Mouse (Mus musculus) hindbrain, embryonic 15.5 days (tissue): ENCODE measurements around the gene Nfic. TPM values are rescaled to one million over a fixed set of nuclear protein-coding genes. Genes with fewer than 3 reads are reported as not detected.

Experiments
- ATAC-seq: fragments of 200-750 bp; cut with Nextera tagmentation; 2 replicates; pipeline ENCODE4 v1.8.0; 2017; ENCODE audit warnings: low read depth, moderate number of reproducible peaks, moderate TSS enrichment; ENCODE audit not compliant: low FRiP score
- H3K27ac ChIP-seq: fragments of 300-500 bp; sonication (generic); replicated peaks from 2 replicates; pipeline ENCODE4 v1.5.1; 2015; ENCODE audit warnings: mild to moderate bottlenecking, inconsistent platforms
- H3K27me3 ChIP-seq: fragments of 300-500 bp; sonication (generic); 2 replicates; pipeline ENCODE4 v1.6.1; 2015; ENCODE audit warnings: control low read depth, inconsistent platforms
- H3K36me3 ChIP-seq: fragments of 300-500 bp; sonication (generic); 2 replicates; pipeline ENCODE4 v1.6.1; 2015; ENCODE audit warnings: control low read depth, inconsistent platforms
- H3K4me1 ChIP-seq: fragments of 300-500 bp; sonication (generic); replicated peaks from 2 replicates; pipeline ENCODE4 v1.6.1; 2015; ENCODE audit warnings: control low read depth, inconsistent platforms
- H3K4me2 ChIP-seq: fragments of 300-500 bp; sonication (generic); 2 replicates; pipeline ENCODE4 v1.6.1; 2015; ENCODE audit warnings: moderate library complexity, mild to moderate bottlenecking, inconsistent platforms
- H3K4me3 ChIP-seq: fragments of 300-500 bp; sonication (generic); 2 replicates; pipeline ENCODE4 v1.5.1; 2015; ENCODE audit warnings: mild to moderate bottlenecking, inconsistent platforms
- H3K9ac ChIP-seq: fragments of 300-500 bp; sonication (generic); 2 replicates; pipeline ENCODE4 v1.6.1; 2015; ENCODE audit warnings: inconsistent platforms
- H3K9me3 ChIP-seq: fragments of 300-500 bp; sonication (generic); 2 replicates; pipeline ENCODE4 v1.6.1; 2016; ENCODE audit warnings: control low read depth, inconsistent platforms
- WGBS: fragments of 180-500 bp; shearing (Covaris S2); methylation state at CpG from one replicate; pipeline ENCODE4 v1.1.7; 2015; 5-methylcytosine and 5-hydroxymethylcytosine counted together
- polyA plus RNA-seq: library from polyadenylated mRNA; unstranded; fragments of >200 nt; fragmentation: Nextera tagmentation; extraction: Ambion mirVana; gene quantifications from 2 replicates; pipeline ENCODE4 v1.2.1, GENCODE M21; 2015

Nfic gene
- polyA plus RNA-seq, 1 experiment from 2014 or later, result 26.6 TPM

DNA sequence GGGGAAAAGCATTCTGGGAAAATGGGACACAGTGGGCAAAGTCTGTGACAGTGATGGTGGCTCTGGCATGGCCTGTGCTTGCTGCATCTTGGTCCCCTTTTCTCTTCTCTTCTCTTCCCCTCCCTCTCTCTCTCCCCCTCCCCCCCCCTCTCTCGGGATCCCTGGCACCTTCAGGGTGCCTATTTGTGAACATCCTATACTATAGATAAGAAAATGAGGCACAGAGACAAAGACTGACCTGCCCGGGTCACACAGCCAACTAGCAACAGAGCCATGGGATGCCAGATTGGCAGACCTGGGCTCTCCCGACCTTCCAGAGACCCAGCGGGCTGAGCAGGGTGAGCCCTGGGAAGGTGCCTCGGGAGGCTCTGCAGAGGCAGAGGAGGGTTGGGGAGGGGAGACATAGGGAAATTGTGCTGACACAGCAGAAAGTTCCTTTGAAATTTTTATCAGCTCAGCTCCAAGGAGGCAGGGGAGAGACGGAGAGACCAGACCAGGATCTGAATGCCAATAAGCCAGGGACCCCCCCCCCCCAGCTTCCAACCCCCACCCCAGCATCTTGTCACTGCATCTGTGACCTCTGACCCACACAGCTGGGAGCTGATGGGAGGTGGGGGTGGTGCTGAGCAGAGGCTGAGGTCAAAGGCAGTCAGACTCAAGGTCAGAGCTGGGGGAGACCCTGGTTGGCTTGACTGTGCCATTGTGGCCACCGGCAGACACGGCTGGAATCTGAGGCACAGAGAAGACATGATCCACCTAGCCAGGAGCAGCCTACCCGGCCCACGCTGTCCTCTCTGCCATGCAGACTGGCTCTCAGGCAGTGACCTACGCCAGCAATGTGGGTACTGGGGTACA, 37.0 kb downstream of the Nfic start:
- H3K27me3 ChIP-seq, result no peaks in the 10 kb centered on the region
- no peak overlapping the region for H3K4me3 ChIP-seq
- no peak overlapping the region for H3K4me2 ChIP-seq
- no peaks in the 10 kb centered on the region for H3K36me3 ChIP-seq
- 38% methylated on average over 11 of the region's 11 CpGs for WGBS
- H3K4me1 ChIP-seq, result peaks cover 52% of the 10 kb centered on the region
- no peak for ATAC-seq
- peak overlapping the region; percentile 71; the same call in 1 of the 2 replicates for H3K27ac ChIP-seq
- no peak overlapping the region for H3K9ac ChIP-seq
- H3K9me3 ChIP-seq, result no peaks in the 10 kb centered on the region

- H3K4me1 ChIP-seq, result peaks cover 61% of the 10 kb centered on the region
- peak overlapping the region; percentile 20 for H3K4me3 ChIP-seq
- no peaks in the 10 kb centered on the region for H3K9me3 ChIP-seq
- peak overlapping the region; percentile 49 for H3K4me2 ChIP-seq
- no peaks in the 10 kb centered on the region for H3K36me3 ChIP-seq
- H3K9ac ChIP-seq, result peak overlapping the region; percentile 2; the same call in 1 of the 2 replicates
- H3K27me3 ChIP-seq, result no peaks in the 10 kb centered on the region
- WGBS, result 49% methylated on average over 12 of the region's 12 CpGs
- H3K27ac ChIP-seq, result peak overlapping the region; percentile 71
- no peak for ATAC-seq
Measured at GRCm38 (mm10) chr10:81417227-81418215, 37.9 kb downstream of the Nfic start.

GRCm38 (mm10) chr10:81416581-81417226, 38.7 kb downstream of the Nfic start:
- peak overlapping the region; percentile 71 for H3K27ac ChIP-seq
- H3K9me3 ChIP-seq, result no peaks in the 10 kb centered on the region
- H3K4me2 ChIP-seq, result peak overlapping the region; percentile 49
- ATAC-seq, result peak; percentile 76
- 2% methylated on average over 26 of the region's 26 CpGs for WGBS
- peak overlapping the region; percentile 2; the same call in 1 of the 2 replicates for H3K9ac ChIP-seq
- peak overlapping the region; percentile 20 for H3K4me3 ChIP-seq
- H3K4me1 ChIP-seq, result peaks cover 68% of the 10 kb centered on the region
- no peaks in the 10 kb centered on the region for H3K36me3 ChIP-seq
- H3K27me3 ChIP-seq, result no peaks in the 10 kb centered on the region

DNA sequence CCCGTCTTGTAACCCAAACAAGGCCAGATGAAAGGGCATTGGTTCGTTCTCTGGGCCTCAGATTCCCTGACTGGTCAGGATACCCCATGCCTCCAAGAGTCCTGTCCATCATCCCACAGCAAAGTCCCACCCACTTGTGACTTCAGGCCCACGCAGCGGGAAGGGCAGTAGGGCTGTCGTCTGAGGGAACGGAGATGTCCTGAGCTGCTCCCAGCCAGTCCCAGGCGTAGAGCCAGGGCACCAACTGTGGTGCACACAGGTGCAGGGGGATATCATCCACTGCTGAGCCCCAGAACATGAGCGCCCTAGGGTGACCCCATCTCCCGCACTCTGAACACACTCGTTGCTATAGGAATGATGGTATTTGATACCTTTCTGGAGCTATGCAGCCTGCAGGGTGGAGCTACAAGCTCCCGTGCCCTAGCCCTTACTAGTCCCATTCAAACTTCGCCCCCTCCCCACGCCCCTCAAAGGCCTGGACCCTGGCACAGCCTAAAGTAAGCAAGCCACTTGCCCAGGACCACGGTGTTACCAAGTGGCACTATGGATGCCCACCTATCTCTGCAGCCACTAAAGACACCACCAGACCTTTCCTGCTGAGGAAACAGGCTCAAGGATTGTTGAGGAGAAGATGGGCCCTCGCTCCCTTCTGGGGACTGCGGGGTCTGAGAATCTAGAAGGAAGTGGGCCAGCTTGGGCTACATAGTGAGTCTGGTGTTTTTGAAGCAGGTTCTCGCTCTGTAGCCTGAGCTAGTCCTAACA, 39.7 kb downstream of the Nfic start:
- WGBS, result 64% methylated on average over 17 of the region's 17 CpGs
- H3K4me1 ChIP-seq, result peaks cover 78% of the 10 kb centered on the region
- no peaks in the 10 kb centered on the region for H3K36me3 ChIP-seq
- H3K4me2 ChIP-seq, result no peak overlapping the region
- no peak overlapping the region for H3K9ac ChIP-seq
- no peak for ATAC-seq
- H3K27me3 ChIP-seq, result no peaks in the 10 kb centered on the region
- H3K4me3 ChIP-seq, result no peak overlapping the region
- no peaks in the 10 kb centered on the region for H3K9me3 ChIP-seq
- H3K27ac ChIP-seq, result peak overlapping the region; percentile 71; the same call in 1 of the 2 replicates

GRCm38 (mm10) chr10:81415146-81415545, 40.3 kb downstream of the Nfic start:
- no peaks in the 10 kb centered on the region for H3K27me3 ChIP-seq
- H3K9ac ChIP-seq, result no peak overlapping the region
- H3K27ac ChIP-seq, result no peak overlapping the region
- no peak overlapping the region for H3K4me3 ChIP-seq
- H3K4me1 ChIP-seq, result peaks cover 84% of the 10 kb centered on the region
- H3K9me3 ChIP-seq, result no peaks in the 10 kb centered on the region
- H3K4me2 ChIP-seq, result no peak overlapping the region
- ATAC-seq, result no peak
- WGBS, result 80% methylated on average over 5 of the region's 5 CpGs
- no peaks in the 10 kb centered on the region for H3K36me3 ChIP-seq

GRCm38 (mm10) chr10:81414682-81415081, 40.8 kb downstream of the Nfic start:
- Histone ChIP-seq H3K9ac (no peak overlapping the region), H3K9me3 (no peaks in the 10 kb centered on the region), H3K4me1 (peaks cover 88% of the 10 kb centered on the region), H3K36me3 (no peaks in the 10 kb centered on the region), H3K27me3 (no peaks in the 10 kb centered on the region), H3K27ac (no peak overlapping the region), H3K4me2 (no peak overlapping the region), H3K4me3 (no peak overlapping the region)
- ATAC-seq, result no peak

DNA sequence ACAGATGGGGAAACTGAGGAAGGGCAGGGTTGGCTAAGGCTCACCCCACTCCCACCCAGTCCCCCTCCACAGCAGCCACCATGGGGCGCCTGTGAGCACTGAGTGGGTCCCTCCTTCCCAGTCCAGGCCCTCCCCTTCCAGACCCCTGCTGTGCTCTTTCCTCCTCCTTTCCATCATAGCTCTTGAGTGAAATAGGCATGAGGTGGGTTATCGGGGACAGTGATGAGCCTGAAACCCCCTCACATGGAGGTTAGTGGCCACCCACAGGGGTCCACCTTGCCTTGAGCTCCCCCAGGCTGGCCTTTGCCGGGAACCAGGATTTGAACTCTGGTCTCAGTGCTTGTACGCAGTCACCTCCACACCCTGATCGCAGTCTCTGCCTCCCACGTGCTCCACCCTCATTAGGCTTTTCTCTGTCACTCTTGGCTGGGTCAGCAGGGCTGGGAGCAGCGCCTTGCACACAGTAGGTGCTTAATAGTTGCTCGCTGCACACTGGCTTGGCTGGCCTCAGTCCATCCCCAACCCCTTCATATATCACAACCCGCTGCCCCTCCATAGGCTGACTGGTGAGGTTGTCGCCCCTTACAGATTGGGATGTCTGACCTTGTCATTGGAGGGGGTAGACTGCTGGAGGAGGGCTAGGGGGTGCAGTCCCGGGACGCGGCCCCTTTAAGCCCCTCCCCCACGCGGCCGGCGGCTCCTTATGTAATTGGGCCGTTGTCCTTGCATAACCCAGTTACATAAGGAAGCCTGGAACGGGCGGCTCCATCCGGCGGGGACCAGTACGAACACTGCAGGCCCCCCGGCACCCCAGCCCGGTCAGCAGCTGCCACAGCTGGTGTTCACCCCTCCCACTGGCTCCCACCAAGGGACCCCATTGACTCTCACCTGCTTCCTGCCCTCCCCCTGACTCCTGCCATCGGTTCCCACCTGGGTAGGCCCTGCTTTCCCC, 41.8 kb downstream of the Nfic start:
- Histone ChIP-seq H3K36me3 (no peaks in the 10 kb centered on the region), H3K4me1 (peaks cover 89% of the 10 kb centered on the region), H3K4me3 (no peak overlapping the region), H3K9me3 (no peaks in the 10 kb centered on the region), H3K9ac (no peak overlapping the region), H3K27ac (peak overlapping the region; percentile 23), H3K27me3 (no peaks in the 10 kb centered on the region), H3K4me2 (peak overlapping the region; percentile 31)
- 26% methylated on average over 26 of the region's 26 CpGs for WGBS
- ATAC-seq, result no peak

- H3K4me3 ChIP-seq, result no peak overlapping the region
- H3K4me1 ChIP-seq, result peaks cover 89% of the 10 kb centered on the region
- H3K36me3 ChIP-seq, result no peaks in the 10 kb centered on the region
- H3K27me3 ChIP-seq, result peaks cover 5% of the 10 kb centered on the region; the same call in 1 of the 2 replicates
- no peak overlapping the region for H3K9ac ChIP-seq
- WGBS, result 77% methylated on average over 16 of the region's 16 CpGs
- ATAC-seq, result no peak
- H3K9me3 ChIP-seq, result no peaks in the 10 kb centered on the region
- H3K4me2 ChIP-seq, result no peak overlapping the region
- H3K27ac ChIP-seq, result peak overlapping the region; percentile 75
Measured at GRCm38 (mm10) chr10:81412586-81413309, 42.7 kb downstream of the Nfic start.

DNA sequence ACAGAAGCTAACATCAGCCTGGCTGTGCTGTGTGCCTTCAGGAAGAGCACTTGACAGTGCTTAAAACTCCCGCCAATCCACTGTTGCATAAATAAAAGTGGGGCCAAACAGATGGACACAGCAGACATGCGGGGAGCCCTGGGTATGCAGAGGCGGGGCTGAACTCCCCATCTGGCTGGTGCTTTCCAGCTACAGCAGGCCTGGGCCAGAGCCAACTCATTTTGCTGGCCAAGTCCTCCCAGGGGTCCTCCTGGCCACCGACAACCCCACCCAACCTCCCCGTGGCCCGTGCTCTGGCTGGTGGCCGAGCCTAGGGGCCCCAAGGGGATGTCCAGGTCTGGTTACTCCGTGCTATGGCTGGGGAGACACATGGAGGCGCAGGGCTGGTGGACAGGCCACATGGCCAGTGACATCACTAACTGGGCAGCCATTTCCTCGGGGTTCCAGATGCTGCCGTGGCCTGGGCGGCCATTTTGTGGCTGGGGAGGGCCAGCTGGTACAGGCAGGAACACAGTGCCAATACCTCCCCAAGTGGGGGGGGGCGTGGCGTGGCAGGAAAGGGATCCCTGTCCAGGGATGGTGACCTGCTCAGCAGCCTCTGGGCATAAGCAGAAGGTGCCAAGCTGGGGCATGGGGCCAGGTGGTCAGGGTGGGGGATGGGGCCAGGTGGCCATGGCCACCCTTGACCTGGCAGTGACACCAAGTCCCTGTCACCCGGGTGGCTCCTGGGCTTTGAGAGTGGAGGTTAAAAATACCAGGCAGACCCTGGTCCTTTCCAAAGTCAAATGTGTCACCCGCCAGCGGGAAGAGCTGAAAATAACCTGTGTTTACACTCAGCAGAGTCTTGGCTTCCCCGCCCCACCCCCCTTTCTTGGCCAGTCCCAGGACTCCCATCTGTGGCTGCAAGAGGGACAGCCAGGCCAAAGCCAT, 43.7 kb downstream of the Nfic start:
- Histone ChIP-seq H3K9me3 (no peaks in the 10 kb centered on the region), H3K4me1 (peaks cover 89% of the 10 kb centered on the region), H3K27ac (peak overlapping the region; percentile 75), H3K27me3 (peaks cover 7% of the 10 kb centered on the region; the same call in 1 of the 2 replicates), H3K9ac (no peak overlapping the region), H3K4me2 (peak overlapping the region; percentile 5; the same call in 1 of the 2 replicates), H3K4me3 (no peak overlapping the region), H3K36me3 (peaks cover 6% of the 10 kb centered on the region)
- ATAC-seq, result 0 out of 2 replicates have a peak, but pooled peaks have one; percentile 7
- WGBS, result 42% methylated on average over 18 of the region's 18 CpGs
